Mouse (Mus musculus) embryo, embryonic 9.5 days (tissue): ENCODE measurements around the gene Usp1.
"Not testable (repeated sequence)": the region's sequence is repeated elsewhere in the genome, so short reads cannot be mapped to it uniquely, and the experiment has no call there.

ENCODE experiments used
- DNase-seq: peaks from one replicate; pipeline ENCODE4 v3.0.0-alpha.2; 2017; ENCODE audit errors: extremely low spot score

The Usp1 gene

DNA sequence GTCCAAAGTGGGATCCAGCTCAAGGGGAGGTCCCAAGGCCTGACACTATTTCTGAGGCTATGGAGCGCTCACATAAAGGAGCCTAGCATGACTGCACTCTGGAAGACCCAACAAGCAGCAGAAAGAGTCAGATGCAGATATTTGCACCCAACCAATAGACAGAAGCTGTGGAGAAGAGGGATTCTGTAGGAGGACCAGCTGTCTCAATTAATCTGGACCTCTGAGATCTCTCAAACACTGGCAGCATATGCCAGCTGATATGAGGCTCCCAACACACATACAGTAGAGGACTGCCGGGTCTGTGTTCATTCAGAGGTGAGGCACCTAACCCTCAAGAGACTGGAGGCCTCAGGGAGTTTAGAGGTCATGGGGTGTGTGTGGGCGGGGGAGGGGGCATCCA, 56.4 kb downstream of the Usp1 start:
- DNase-seq: not testable (repeated sequence)

DNA sequence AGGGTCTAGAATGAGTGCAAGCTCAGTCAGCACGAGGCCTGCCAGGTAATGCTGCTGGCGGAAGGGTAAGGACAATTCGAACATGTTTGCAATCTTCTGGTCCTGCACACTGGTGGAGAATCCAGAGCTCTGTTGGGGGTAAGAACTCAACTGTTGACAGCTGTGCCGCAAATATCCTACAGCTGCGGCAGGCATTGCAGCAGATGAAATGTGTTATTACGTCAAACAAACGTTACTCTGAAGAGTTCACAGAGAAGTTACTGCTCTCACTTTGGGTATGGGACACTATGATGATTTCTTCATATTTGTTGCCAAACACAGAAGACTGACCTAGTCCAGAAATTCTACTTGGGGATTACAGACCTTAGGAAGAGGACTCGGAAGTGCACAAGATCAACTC, 61.1 kb downstream of the Usp1 start:
- no peak for DNase-seq
